8 mouse cellular contexts compared by ENCODE assay signal in the genomic region with DNA sequence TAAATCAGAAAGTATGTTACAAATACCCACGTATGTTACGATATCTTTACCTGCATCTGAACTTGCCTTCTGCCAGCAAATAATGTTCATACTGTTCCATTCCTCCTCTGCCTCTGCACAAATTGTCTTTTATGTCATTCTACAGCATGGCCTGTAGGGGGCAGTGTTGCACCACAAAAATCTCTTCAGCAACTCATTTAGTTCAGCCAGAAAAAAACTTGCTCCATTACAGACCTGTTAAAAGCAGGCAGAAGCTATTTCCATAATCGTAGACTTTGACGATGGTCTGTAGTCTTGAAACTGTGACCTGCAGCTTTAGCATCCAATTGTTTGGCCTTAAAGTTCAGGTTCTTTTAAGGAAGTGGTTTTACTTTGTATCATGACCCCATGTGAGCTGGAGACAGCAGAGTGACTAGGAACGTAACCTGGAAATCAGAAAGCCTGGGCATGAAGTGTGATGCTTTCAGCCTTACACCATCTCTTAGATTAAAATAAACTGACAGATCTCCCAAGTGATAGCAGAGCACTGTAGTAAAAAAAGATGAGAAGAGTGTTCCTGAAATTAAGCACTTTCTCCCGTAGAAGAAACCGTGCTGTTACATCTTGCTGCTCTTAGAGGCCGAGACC.
DNase-seq lines count a peak whose midpoint lies in the region; ATAC-seq and TF ChIP-seq lines count a peak whose summit lies in the region.

No protein-coding gene starts in this region.

- no peaks in the 10 kb centered on the region for H3K27me3 ChIP-seq in G1E (ENCODE audit: insufficient read depth, low read length)

- H3K4me3 ChIP-seq in G1E (ENCODE audit: low read depth, low read length): no peak overlapping the region

- no peaks in the 10 kb centered on the region for H3K9me3 ChIP-seq in G1E (replicated peaks)

- peak; percentile 1 for DNase-seq in G1E (ENCODE audit: low spot score)
- DNase-seq in adrenal gland, adult 8-10 months: peak; percentile 6
- peak; percentile 86 for DNase-seq in embryo, embryonic 10.5 days (ENCODE audit: low spot score)
- DNase-seq in heart, postnatal 4 days: peak; percentile 74
- DNase-seq in left cerebral cortex, adult 11 months (ENCODE audit: low spot score): peak; percentile 22
- peak; percentile 84 for DNase-seq in mesoderm, embryonic 11.5 days (ENCODE audit: low read depth, low spot score)
- peak; percentile 37 for DNase-seq in right cerebral cortex, postnatal 14 days
- DNase-seq in urinary bladder, postnatal 36 days (ENCODE audit: low spot score in 2 of 2): peak; percentile 37 to 42

- no peaks in the 10 kb centered on the region for H3K4me1 ChIP-seq in G1E (ENCODE audit: insufficient read depth, low read depth, low read length)

- TF ChIP-seq CTCF in G1E (IDR thresholded peaks at IDR 0.05; ENCODE audit: low read depth, low read length): peak; percentile 44; the same call in 1 of the 2 replicates

- no peak for ATAC-seq in G1E (ENCODE audit: extremely low read depth, insufficient number of reproducible peaks, low FRiP score, poor library complexity, severe bottlenecking)

- no peaks in the 10 kb centered on the region for H3K36me3 ChIP-seq in G1E (replicated peaks)

Comparison
In these comparisons a context has a peak if more than half of its experiments do, and no peak if none do; other contexts are left out.
1. DNase-seq: peak in every context shown above with its lines; median percentile 86 in embryo, embryonic 10.5 days; 84 in mesoderm, embryonic 11.5 days; 74 in heart, postnatal 4 days; 40 in urinary bladder, postnatal 36 days; 37 in right cerebral cortex, postnatal 14 days; 22 in left cerebral cortex, adult 11 months; 6 in adrenal gland, adult 8-10 months; 1 in G1E.